Mouse (Mus musculus): ENCODE results near the gene Slc22a15. TPM values are rescaled to one million over a fixed set of nuclear protein-coding genes. Genes with fewer than 3 reads are reported as not detected.

The Slc22a15 gene
- polyA plus RNA-seq, 1 experiment from 2014 or later, result 7.3 TPM

DNA sequence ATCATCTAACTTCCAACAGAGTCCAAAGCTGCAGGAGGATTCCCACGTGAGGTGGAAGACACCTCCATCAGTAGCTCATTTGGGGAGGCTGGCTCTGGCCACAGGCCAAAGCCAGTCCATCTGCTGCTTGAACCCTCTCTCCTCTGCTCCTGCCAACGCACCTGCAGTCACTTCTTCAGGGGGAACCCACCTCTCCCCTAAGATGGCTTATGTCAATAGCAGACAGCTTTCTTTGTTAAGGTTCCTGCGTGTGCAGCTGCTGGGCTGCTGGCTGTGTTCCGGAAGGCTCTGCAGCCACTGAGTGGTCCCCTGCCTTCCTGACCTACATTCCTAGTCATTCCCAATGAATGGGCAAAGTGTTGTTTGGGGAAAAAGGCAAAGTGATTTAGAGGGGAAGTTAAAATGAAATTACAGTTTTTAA, 57.2 kb downstream of the Slc22a15 start:
- H3K4me3 ChIP-seq (ENCODE audit: low read depth, low read length), result no peak overlapping the region
- H3K36me3 ChIP-seq (ENCODE audit: control insufficient read depth, insufficient read depth, low read length), result no peaks in the 10 kb centered on the region; the same call in 1 of the 2 replicates
- no peaks in the 10 kb centered on the region for H3K4me1 ChIP-seq (ENCODE audit: control insufficient read depth, insufficient read depth, low read length)
- no peaks in the 10 kb centered on the region for H3K9me3 ChIP-seq (ENCODE audit: control insufficient read depth, low read depth, low read length)
- no peak overlapping the region for H3K4me2 ChIP-seq (replicated peaks; ENCODE audit: low read depth, low read length)
- 60% methylated on average over 4 of the region's 4 CpGs for WGBS
- no peak overlapping the region for H3K27ac ChIP-seq (ENCODE audit: low read length)
- no peak overlapping the region for H3K9ac ChIP-seq (replicated peaks; ENCODE audit: low read depth, low read length)
- H3K27me3 ChIP-seq (ENCODE audit: control insufficient read depth, insufficient read depth, low read length), result no peaks in the 10 kb centered on the region
- ATAC-seq (ENCODE audit: insufficient number of reproducible peaks, insufficient read depth, low FRiP score, low read depth), result no peak

DNA sequence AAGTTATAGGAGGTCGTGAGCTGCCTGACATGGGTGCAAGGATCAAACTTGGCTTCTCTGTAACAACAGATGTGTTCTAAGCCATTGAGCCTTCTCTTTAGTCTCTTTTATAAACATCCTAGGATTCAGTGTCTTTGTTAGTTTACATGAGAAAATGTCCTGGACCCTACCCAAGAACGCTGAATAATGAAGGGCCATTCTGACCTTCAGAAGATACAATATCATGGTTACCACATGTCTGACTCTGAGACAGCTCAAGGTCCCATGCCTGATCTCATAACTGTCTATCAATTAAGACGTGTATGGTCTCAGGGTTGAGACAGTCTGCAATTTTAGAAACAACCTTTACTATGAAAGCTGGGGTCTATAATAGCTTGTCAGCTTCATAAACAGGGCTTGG, 62.4 kb downstream of the Slc22a15 start:
- H3K9me3 ChIP-seq (ENCODE audit: control insufficient read depth, low read depth, low read length), result no peaks in the 10 kb centered on the region
- H3K9ac ChIP-seq (replicated peaks; ENCODE audit: low read depth, low read length), result no peak overlapping the region
- no peak for ATAC-seq (ENCODE audit: insufficient number of reproducible peaks, insufficient read depth, low FRiP score, low read depth)
- no peaks in the 10 kb centered on the region for H3K4me1 ChIP-seq (ENCODE audit: control insufficient read depth, insufficient read depth, low read length)
- H3K27ac ChIP-seq (ENCODE audit: low read length), result no peak overlapping the region
- no peak overlapping the region for H3K4me3 ChIP-seq (ENCODE audit: low read depth, low read length)
- no peak overlapping the region for H3K4me2 ChIP-seq (replicated peaks; ENCODE audit: low read depth, low read length)
- no peaks in the 10 kb centered on the region for H3K27me3 ChIP-seq (ENCODE audit: control insufficient read depth, insufficient read depth, low read length)
- WGBS, result 60% methylated on average over 3 of the region's 3 CpGs
- H3K36me3 ChIP-seq (ENCODE audit: control insufficient read depth, insufficient read depth, low read length), result no peaks in the 10 kb centered on the region; the same call in 1 of the 2 replicates

DNA sequence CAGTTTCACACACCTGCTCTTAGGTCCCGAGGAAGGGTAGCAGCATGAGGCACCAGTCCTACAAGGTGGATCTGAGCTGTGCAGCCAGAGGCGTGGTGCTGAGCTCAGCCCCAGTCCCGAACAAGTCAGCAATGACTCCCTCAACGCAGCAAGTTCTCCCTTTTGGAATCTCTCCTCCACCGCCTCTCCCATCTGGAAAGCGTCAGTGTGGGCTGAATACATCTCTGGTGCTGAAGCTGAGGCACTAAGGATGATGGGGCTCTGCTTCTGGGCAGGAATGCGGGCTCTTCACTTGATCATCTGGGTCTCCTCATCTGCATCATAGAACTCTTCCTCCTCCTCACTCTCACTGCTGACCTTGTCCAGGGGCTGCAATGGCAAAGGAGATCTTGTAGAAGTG, 64.1 kb downstream of the Slc22a15 start:
- no peak overlapping the region for H3K27ac ChIP-seq (ENCODE audit: low read length)
- no peak for ATAC-seq (ENCODE audit: insufficient number of reproducible peaks, insufficient read depth, low FRiP score, low read depth)
- H3K9me3 ChIP-seq (ENCODE audit: control insufficient read depth, low read depth, low read length), result no peaks in the 10 kb centered on the region
- no peaks in the 10 kb centered on the region for H3K4me1 ChIP-seq (ENCODE audit: control insufficient read depth, insufficient read depth, low read length)
- H3K4me3 ChIP-seq (ENCODE audit: low read depth, low read length), result no peak overlapping the region
- 74% methylated on average over 7 of the region's 7 CpGs for WGBS
- H3K4me2 ChIP-seq (replicated peaks; ENCODE audit: low read depth, low read length), result no peak overlapping the region
- H3K36me3 ChIP-seq (ENCODE audit: control insufficient read depth, insufficient read depth, low read length), result no peaks in the 10 kb centered on the region; the same call in 1 of the 2 replicates
- no peaks in the 10 kb centered on the region for H3K27me3 ChIP-seq (ENCODE audit: control insufficient read depth, insufficient read depth, low read length)
- no peak overlapping the region for H3K9ac ChIP-seq (replicated peaks; ENCODE audit: low read depth, low read length)

DNA sequence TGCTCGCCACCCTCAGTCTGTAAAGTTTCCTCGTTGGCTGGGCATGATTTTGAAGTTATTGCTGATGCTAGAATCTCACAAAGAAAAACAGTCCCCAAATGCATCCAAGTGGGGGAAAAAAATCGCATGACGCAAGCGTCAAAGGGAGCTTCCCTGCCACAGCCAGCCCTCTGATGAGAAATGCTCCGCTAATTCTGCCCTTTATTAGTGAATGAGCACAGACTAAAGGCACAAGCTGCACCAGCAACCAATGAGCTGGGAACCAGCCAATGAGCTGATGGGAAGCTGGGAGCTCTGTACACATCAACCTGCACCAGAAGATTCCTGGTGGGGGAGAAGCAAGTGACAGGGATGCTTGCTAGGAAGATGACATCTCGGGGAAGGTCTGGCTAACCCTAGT, 64.5 kb downstream of the Slc22a15 start:
- WGBS, result 92% methylated on average over 7 of the region's 7 CpGs
- ATAC-seq (ENCODE audit: insufficient number of reproducible peaks, insufficient read depth, low FRiP score, low read depth), result no peak
- H3K4me1 ChIP-seq (ENCODE audit: control insufficient read depth, insufficient read depth, low read length), result no peaks in the 10 kb centered on the region

DNA sequence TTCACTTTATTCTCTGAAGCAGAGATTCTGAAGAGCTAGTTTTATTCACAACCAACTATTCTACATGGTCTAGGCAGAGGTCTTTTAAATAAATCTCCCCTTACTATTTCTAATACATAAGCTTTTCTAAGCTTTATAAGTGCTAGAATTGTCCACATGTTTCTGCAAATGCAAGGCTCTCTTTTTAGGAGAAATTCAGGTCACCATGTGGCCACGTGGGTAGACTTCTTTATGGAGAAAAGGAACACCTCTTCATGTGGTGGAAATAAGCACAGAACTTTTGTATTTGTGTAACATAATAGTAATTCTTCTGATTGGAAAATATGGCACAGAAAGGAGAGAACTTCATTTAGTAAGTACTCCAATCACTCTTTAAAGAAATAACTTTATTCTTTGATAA, 70.2 kb downstream of the Slc22a15 start:
- no peak overlapping the region for H3K4me2 ChIP-seq (replicated peaks; ENCODE audit: low read depth, low read length)
- no peaks in the 10 kb centered on the region for H3K27me3 ChIP-seq (ENCODE audit: control insufficient read depth, insufficient read depth, low read length)
- no peak overlapping the region for H3K4me3 ChIP-seq (ENCODE audit: low read depth, low read length)
- no peaks in the 10 kb centered on the region for H3K4me1 ChIP-seq (ENCODE audit: control insufficient read depth, insufficient read depth, low read length)
- 78% methylated on average over 1 of the region's 1 CpGs for WGBS
- no peaks in the 10 kb centered on the region for H3K9me3 ChIP-seq (ENCODE audit: control insufficient read depth, low read depth, low read length)
- no peaks in the 10 kb centered on the region; the same call in 1 of the 2 replicates for H3K36me3 ChIP-seq (ENCODE audit: control insufficient read depth, insufficient read depth, low read length)
- ATAC-seq (ENCODE audit: insufficient number of reproducible peaks, insufficient read depth, low FRiP score, low read depth), result no peak
- no peak overlapping the region for H3K9ac ChIP-seq (replicated peaks; ENCODE audit: low read depth, low read length)
- no peak overlapping the region for H3K27ac ChIP-seq (ENCODE audit: low read length)

More for the DNA sequence above, 64.5 kb downstream of the Slc22a15 start:
- Histone ChIP-seq H3K27me3 (ENCODE audit: control insufficient read depth, insufficient read depth, low read length) (no peaks in the 10 kb centered on the region), H3K36me3 (ENCODE audit: control insufficient read depth, insufficient read depth, low read length) (no peaks in the 10 kb centered on the region; the same call in 1 of the 2 replicates), H3K4me3 (ENCODE audit: low read depth, low read length) (no peak overlapping the region), H3K9ac (replicated peaks; ENCODE audit: low read depth, low read length) (no peak overlapping the region), H3K27ac (ENCODE audit: low read length) (no peak overlapping the region), H3K4me2 (replicated peaks; ENCODE audit: low read depth, low read length) (no peak overlapping the region), H3K9me3 (ENCODE audit: control insufficient read depth, low read depth, low read length) (no peaks in the 10 kb centered on the region)

DNA sequence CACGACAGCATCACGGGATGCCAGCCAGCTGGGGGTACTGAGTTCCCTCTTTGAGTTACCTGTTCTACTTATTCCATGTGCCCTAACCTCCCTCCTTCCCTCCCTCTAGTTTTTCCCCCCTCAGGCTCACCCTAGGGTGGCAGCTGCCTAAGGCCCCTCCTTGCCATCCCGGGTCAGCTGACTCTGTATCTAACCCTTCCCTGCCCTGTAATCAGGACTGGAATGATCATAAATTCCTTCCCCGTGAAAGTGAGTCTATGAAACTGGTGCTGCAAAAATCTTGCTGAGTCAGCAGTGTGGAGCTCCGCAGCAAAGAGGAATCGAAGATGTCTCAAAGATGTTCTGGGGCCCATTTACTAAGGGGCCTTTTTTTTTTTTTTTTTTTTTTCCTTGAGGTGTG, 72.9 kb downstream of the Slc22a15 start:
- Histone ChIP-seq H3K4me2 (replicated peaks; ENCODE audit: low read depth, low read length) (no peak overlapping the region), H3K4me3 (ENCODE audit: low read depth, low read length) (no peak overlapping the region), H3K27me3 (ENCODE audit: control insufficient read depth, insufficient read depth, low read length) (no peaks in the 10 kb centered on the region), H3K9me3 (ENCODE audit: control insufficient read depth, low read depth, low read length) (no peaks in the 10 kb centered on the region), H3K36me3 (ENCODE audit: control insufficient read depth, insufficient read depth, low read length) (no peaks in the 10 kb centered on the region), H3K4me1 (ENCODE audit: control insufficient read depth, insufficient read depth, low read length) (no peaks in the 10 kb centered on the region), H3K27ac (ENCODE audit: low read length) (no peak overlapping the region), H3K9ac (replicated peaks; ENCODE audit: low read depth, low read length) (no peak overlapping the region)
- no peak for ATAC-seq (ENCODE audit: insufficient number of reproducible peaks, insufficient read depth, low FRiP score, low read depth)
- WGBS, result 60% methylated on average over 6 of the region's 6 CpGs

DNA sequence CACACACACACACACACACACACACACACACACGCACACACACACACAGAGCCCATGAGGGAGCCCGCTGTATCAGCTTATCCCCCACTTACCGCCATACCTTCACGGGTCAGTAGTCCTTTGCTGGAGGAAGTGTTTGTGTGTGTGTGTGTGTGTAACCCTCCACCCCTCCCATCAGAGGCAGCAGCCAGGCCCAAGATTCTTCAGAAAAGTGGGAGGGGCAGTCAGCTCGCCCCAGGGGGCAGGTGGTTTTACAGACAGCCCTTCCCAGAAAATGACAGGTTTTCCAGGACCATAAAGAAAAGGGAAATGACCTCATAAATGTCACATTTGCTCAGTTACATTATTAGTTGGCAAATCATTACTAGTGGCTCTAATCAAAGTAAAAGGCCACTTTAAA, 75.4 kb downstream of the Slc22a15 start, which contains the start of gene Mab21l3:
Gene Mab21l3, minus strand, starts transcription at position 144 of the 400 bp plus-strand sequence.
- 84% methylated on average over 5 of the region's 5 CpGs for WGBS
- no peaks in the 10 kb centered on the region for H3K36me3 ChIP-seq (ENCODE audit: control insufficient read depth, insufficient read depth, low read length)
- H3K9ac ChIP-seq (replicated peaks; ENCODE audit: low read depth, low read length), result no peak within 1 kb of the TSS
- no peak for ATAC-seq (ENCODE audit: insufficient number of reproducible peaks, insufficient read depth, low FRiP score, low read depth)
- no peaks in the 10 kb centered on the region for H3K9me3 ChIP-seq (ENCODE audit: control insufficient read depth, low read depth, low read length)
- H3K27me3 ChIP-seq (ENCODE audit: control insufficient read depth, insufficient read depth, low read length), result no peaks in the 10 kb centered on the region
- H3K27ac ChIP-seq (ENCODE audit: low read length), result no peak within 1 kb of the TSS
- no peak within 1 kb of the TSS for H3K4me3 ChIP-seq (ENCODE audit: low read depth, low read length)
- no peak within 1 kb of the TSS for H3K4me2 ChIP-seq (replicated peaks; ENCODE audit: low read depth, low read length)
- no peaks in the 10 kb centered on the region for H3K4me1 ChIP-seq (ENCODE audit: control insufficient read depth, insufficient read depth, low read length)

DNA sequence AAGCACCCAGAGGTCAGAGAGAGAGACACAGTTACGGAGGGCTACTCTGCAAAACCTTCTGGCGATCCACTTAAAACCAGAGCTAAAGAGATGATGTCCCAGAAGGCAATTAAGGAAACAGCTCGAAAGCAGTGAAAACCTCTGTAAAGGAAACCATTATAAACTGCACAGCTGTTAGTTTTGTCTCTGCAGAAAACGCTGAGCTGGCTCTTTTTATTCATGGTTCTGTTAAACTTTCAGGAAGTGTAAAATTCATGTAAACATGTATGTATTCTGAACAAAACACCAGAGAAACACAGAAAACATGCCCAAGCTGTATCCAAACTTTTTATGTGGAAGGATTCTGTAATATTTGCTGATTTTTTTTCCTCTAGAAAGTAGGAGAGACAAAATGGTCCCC, 78.2 kb downstream of the Slc22a15 start:
- WGBS, result 44% methylated on average over 4 of the region's 4 CpGs
- no peak for ATAC-seq (ENCODE audit: insufficient number of reproducible peaks, insufficient read depth, low FRiP score, low read depth)
- Histone ChIP-seq H3K9ac (replicated peaks; ENCODE audit: low read depth, low read length) (no peak overlapping the region), H3K36me3 (ENCODE audit: control insufficient read depth, insufficient read depth, low read length) (no peaks in the 10 kb centered on the region), H3K27me3 (ENCODE audit: control insufficient read depth, insufficient read depth, low read length) (no peaks in the 10 kb centered on the region), H3K9me3 (ENCODE audit: control insufficient read depth, low read depth, low read length) (no peaks in the 10 kb centered on the region), H3K4me3 (ENCODE audit: low read depth, low read length) (no peak overlapping the region), H3K4me1 (ENCODE audit: control insufficient read depth, insufficient read depth, low read length) (no peaks in the 10 kb centered on the region), H3K27ac (ENCODE audit: low read length) (no peak overlapping the region), H3K4me2 (replicated peaks; ENCODE audit: low read depth, low read length) (no peak overlapping the region)

DNA sequence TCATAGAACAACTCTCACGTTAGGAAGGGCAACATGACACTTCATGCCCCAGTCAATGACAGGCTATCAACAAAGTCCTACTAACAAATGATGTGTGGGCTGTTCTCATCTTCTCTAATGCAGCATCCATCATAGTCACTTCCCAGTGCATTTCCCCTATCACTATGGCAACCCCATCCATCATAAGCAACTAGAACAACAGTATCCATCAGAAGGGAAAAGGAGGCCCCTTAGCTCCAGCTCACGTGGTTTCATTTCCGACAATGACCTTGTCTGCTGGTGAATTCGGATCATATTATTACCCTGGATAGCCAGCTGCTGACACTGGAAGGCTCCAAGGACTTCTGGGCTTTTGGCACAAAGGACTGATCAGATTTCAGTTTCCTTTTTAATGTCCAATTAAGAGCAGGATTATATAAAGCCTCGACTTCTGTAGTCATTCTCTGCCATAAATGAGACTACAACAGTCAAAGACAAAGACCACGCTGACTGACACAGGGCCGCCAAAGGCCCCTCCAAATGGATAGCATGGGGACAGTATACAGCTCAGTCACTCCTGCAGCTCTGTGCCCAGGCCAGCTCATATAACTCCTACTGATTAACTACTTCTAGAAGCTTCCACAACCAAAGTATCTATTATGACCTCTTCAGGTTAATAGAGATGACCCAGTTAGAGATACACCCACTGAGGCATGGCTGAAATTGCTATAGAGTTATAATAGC, 81.7 kb downstream of the Slc22a15 start:
- H3K4me1 ChIP-seq (ENCODE audit: control insufficient read depth, insufficient read depth, low read length), result no peaks in the 10 kb centered on the region
- no peaks in the 10 kb centered on the region for H3K9me3 ChIP-seq (ENCODE audit: control insufficient read depth, low read depth, low read length)
- H3K4me2 ChIP-seq (replicated peaks; ENCODE audit: low read depth, low read length), result no peak overlapping the region
- ATAC-seq (ENCODE audit: insufficient number of reproducible peaks, insufficient read depth, low FRiP score, low read depth), result no peak
- H3K36me3 ChIP-seq (ENCODE audit: control insufficient read depth, insufficient read depth, low read length), result no peaks in the 10 kb centered on the region
- no peak overlapping the region for H3K9ac ChIP-seq (replicated peaks; ENCODE audit: low read depth, low read length)
- H3K27me3 ChIP-seq (ENCODE audit: control insufficient read depth, insufficient read depth, low read length), result no peaks in the 10 kb centered on the region
- no peak overlapping the region for H3K27ac ChIP-seq (ENCODE audit: low read length)
- WGBS, result 65% methylated on average over 7 of the region's 7 CpGs
- no peak overlapping the region for H3K4me3 ChIP-seq (ENCODE audit: low read depth, low read length)

Measured in stomach, embryonic 14.5 days (tissue).